Mouse (Mus musculus): Measurements from ENCODE around the gene Olfr1242. TPM values are rescaled to one million over a fixed set of nuclear protein-coding genes. Genes with fewer than 3 reads are reported as not detected.

Gene Olfr1242
- polyA plus RNA-seq (2015; fragmentation: Nextera tagmentation; extraction: Ambion mirVana), result not detected in 2 replicates

GRCm38 (mm10) chr2:89498235-89498634 lies at the start of gene Olfr1242:
Gene Olfr1242, minus strand, starts transcription at chr2:89498335.
- ATAC-seq (ENCODE audit: low read depth), result no peak
- Histone ChIP-seq H3K9me3 (replicated peaks; ENCODE audit: control insufficient read depth, low read length) (no peaks in the 10 kb centered on the region), H3K27me3 (ENCODE audit: control insufficient read depth, insufficient read depth, low read depth, low read length) (no peaks in the 10 kb centered on the region), H3K9ac (ENCODE audit: low read depth, low read length) (no peak within 1 kb of the TSS), H3K4me1 (ENCODE audit: control insufficient read depth, low read depth, low read length) (no peaks in the 10 kb centered on the region), H3K36me3 (ENCODE audit: control insufficient read depth, insufficient read depth) (no peaks in the 10 kb centered on the region), H3K4me2 (ENCODE audit: low read depth, low read length) (no peak within 1 kb of the TSS), H3K4me3 (ENCODE audit: low read depth, low read length) (no peak within 1 kb of the TSS), H3K27ac (ENCODE audit: low read length) (no peak within 1 kb of the TSS)
- 73% methylated on average over 1 of the region's 1 CpGs for WGBS (ENCODE audit: insufficient replicate concordance)

- no peak overlapping the region for H3K9ac ChIP-seq (ENCODE audit: low read depth, low read length)
- no peaks in the 10 kb centered on the region for H3K27me3 ChIP-seq (ENCODE audit: control insufficient read depth, insufficient read depth, low read depth, low read length)
- H3K4me2 ChIP-seq (ENCODE audit: low read depth, low read length), result no peak overlapping the region
- H3K36me3 ChIP-seq (ENCODE audit: control insufficient read depth, insufficient read depth), result no peaks in the 10 kb centered on the region
- no peaks in the 10 kb centered on the region for H3K9me3 ChIP-seq (replicated peaks; ENCODE audit: control insufficient read depth, low read length)
- H3K4me1 ChIP-seq (ENCODE audit: control insufficient read depth, low read depth, low read length), result no peaks in the 10 kb centered on the region
- 39% methylated on average over 2 of the region's 2 CpGs for WGBS (ENCODE audit: insufficient replicate concordance)
- no peak overlapping the region for H3K27ac ChIP-seq (ENCODE audit: low read length)
- no peak overlapping the region for H3K4me3 ChIP-seq (ENCODE audit: low read depth, low read length)
- no peak for ATAC-seq (ENCODE audit: low read depth)
These were observed 46.4 kb upstream of the Olfr1242 start for GRCm38 (mm10) chr2:89544516-89544915.

- H3K9ac ChIP-seq (ENCODE audit: low read depth, low read length), result no peak overlapping the region
- WGBS (ENCODE audit: insufficient replicate concordance), result 38% methylated on average over 1 of the region's 1 CpGs
- H3K27ac ChIP-seq (ENCODE audit: low read length), result no peak overlapping the region
- no peaks in the 10 kb centered on the region for H3K4me1 ChIP-seq (ENCODE audit: control insufficient read depth, low read depth, low read length)
- no peak for ATAC-seq (ENCODE audit: low read depth)
- H3K4me2 ChIP-seq (ENCODE audit: low read depth, low read length), result no peak overlapping the region
- H3K9me3 ChIP-seq (replicated peaks; ENCODE audit: control insufficient read depth, low read length), result no peaks in the 10 kb centered on the region
- H3K36me3 ChIP-seq (ENCODE audit: control insufficient read depth, insufficient read depth), result no peaks in the 10 kb centered on the region
- no peaks in the 10 kb centered on the region for H3K27me3 ChIP-seq (ENCODE audit: control insufficient read depth, insufficient read depth, low read depth, low read length)
- H3K4me3 ChIP-seq (ENCODE audit: low read depth, low read length), result no peak overlapping the region
These were observed 41.8 kb upstream of the Olfr1242 start for GRCm38 (mm10) chr2:89539923-89540322.

- H3K4me3 ChIP-seq (ENCODE audit: low read depth, low read length), result no peak within 1 kb of the TSS
- no peak within 1 kb of the TSS for H3K4me2 ChIP-seq (ENCODE audit: low read depth, low read length)
- H3K36me3 ChIP-seq (ENCODE audit: control insufficient read depth, insufficient read depth), result no peaks in the 10 kb centered on the region
- ATAC-seq (ENCODE audit: low read depth), result no peak
- no peaks in the 10 kb centered on the region for H3K27me3 ChIP-seq (ENCODE audit: control insufficient read depth, insufficient read depth, low read depth, low read length)
- 63% methylated on average over 1 of the region's 1 CpGs for WGBS (ENCODE audit: insufficient replicate concordance)
- no peaks in the 10 kb centered on the region for H3K4me1 ChIP-seq (ENCODE audit: control insufficient read depth, low read depth, low read length)
- H3K9me3 ChIP-seq (replicated peaks; ENCODE audit: control insufficient read depth, low read length), result no peaks in the 10 kb centered on the region
- no peak within 1 kb of the TSS for H3K27ac ChIP-seq (ENCODE audit: low read length)
- no peak within 1 kb of the TSS for H3K9ac ChIP-seq (ENCODE audit: low read depth, low read length)
These were observed 33.3 kb upstream of the Olfr1242 start, which contains the start of gene Olfr1243 for GRCm38 (mm10) chr2:89531387-89531786. Gene Olfr1243, minus strand, starts transcription at chr2:89531487.

DNA sequence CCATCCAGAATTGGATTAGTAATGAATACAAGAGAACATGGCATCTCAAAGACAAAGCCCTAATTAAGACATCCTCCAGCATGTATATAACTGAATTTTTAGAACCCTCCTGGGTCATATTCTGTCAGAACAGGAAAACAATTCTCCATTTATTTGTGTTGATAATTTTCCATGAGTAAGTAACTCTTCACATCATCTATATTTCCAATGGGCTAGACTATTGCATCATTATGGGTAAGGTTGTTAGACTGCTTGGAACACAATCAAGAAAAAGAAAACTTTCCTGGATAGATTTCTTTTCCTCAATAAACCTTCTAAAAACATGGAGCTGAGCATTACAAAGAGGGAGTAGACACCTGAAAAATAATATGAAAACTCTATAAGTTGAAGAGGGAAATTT lies 11.1 kb downstream of the Olfr1242 start, which contains the start of gene Olfr1241:
Gene Olfr1241, minus strand, starts transcription at position 101 of the 400 bp plus-strand sequence.
- Histone ChIP-seq H3K9me3 (replicated peaks; ENCODE audit: control insufficient read depth, low read length) (no peaks in the 10 kb centered on the region), H3K27ac (ENCODE audit: low read length) (no peak within 1 kb of the TSS), H3K9ac (ENCODE audit: low read depth, low read length) (no peak within 1 kb of the TSS), H3K4me2 (ENCODE audit: low read depth, low read length) (no peak within 1 kb of the TSS), H3K27me3 (ENCODE audit: control insufficient read depth, insufficient read depth, low read depth, low read length) (no peaks in the 10 kb centered on the region), H3K4me3 (ENCODE audit: low read depth, low read length) (no peak within 1 kb of the TSS), H3K4me1 (ENCODE audit: control insufficient read depth, low read depth, low read length) (no peaks in the 10 kb centered on the region), H3K36me3 (ENCODE audit: control insufficient read depth, insufficient read depth) (no peaks in the 10 kb centered on the region)
- no peak for ATAC-seq (ENCODE audit: low read depth)

DNA sequence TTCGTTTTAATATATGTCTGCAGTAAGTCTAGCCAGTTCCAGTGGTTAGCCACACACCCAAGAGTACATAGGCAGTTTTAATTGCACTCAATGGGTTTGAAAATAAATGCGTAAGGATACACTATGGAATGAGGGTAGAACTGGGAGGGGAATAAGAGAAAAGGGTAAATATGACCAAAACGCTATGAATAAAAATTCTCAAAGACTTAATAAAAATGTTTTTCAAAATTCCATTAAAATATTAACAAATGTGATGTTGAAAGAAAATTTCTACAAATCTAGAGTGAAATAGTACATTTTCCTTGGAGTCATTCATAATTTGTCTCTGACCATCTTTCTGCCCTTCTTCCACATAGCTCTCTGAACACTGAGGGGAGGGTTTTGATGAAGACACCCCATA lies 55.2 kb downstream of the Olfr1242 start, which contains the start of gene Olfr1240:
Gene Olfr1240, minus strand, starts transcription at position 101 of the 400 bp plus-strand sequence.
- ATAC-seq (ENCODE audit: low read depth), result no peak
- Histone ChIP-seq H3K36me3 (ENCODE audit: control insufficient read depth, insufficient read depth) (no peaks in the 10 kb centered on the region), H3K4me1 (ENCODE audit: control insufficient read depth, low read depth, low read length) (no peaks in the 10 kb centered on the region), H3K4me3 (ENCODE audit: low read depth, low read length) (no peak within 1 kb of the TSS), H3K27ac (ENCODE audit: low read length) (no peak within 1 kb of the TSS), H3K9ac (ENCODE audit: low read depth, low read length) (no peak within 1 kb of the TSS), H3K27me3 (ENCODE audit: control insufficient read depth, insufficient read depth, low read depth, low read length) (no peaks in the 10 kb centered on the region), H3K9me3 (replicated peaks; ENCODE audit: control insufficient read depth, low read length) (no peaks in the 10 kb centered on the region), H3K4me2 (ENCODE audit: low read depth, low read length) (no peak within 1 kb of the TSS)
- 62% methylated on average over 3 of the region's 3 CpGs for WGBS (ENCODE audit: insufficient replicate concordance)

Other genes with a start within 250 kb of the Olfr1242 start
- gene Olfr1228, start 244.3 kb downstream of the Olfr1242 start, polyA plus RNA-seq (2015; fragmentation: Nextera tagmentation; extraction: Ambion mirVana), result not detected in 2 replicates
- gene Olfr1229, start 210.3 kb downstream of the Olfr1242 start, polyA plus RNA-seq (2015; fragmentation: Nextera tagmentation; extraction: Ambion mirVana), result not detected in 2 replicates
- not detected in 2 replicates for gene Olfr1230, start 201.1 kb downstream of the Olfr1242 start, polyA plus RNA-seq (2015; fragmentation: Nextera tagmentation; extraction: Ambion mirVana)
- not detected in 2 replicates for gene Olfr1231, start 191.3 kb downstream of the Olfr1242 start, polyA plus RNA-seq (2015; fragmentation: Nextera tagmentation; extraction: Ambion mirVana)
- gene Olfr1232, start 168.7 kb downstream of the Olfr1242 start, polyA plus RNA-seq (2015; fragmentation: Nextera tagmentation; extraction: Ambion mirVana), result not detected in 2 replicates
- gene Olfr1233, start 155.9 kb downstream of the Olfr1242 start, polyA plus RNA-seq (2015; fragmentation: Nextera tagmentation; extraction: Ambion mirVana), result not detected in 2 replicates
- gene Olfr1234, start 133.5 kb downstream of the Olfr1242 start, polyA plus RNA-seq (2015; fragmentation: Nextera tagmentation; extraction: Ambion mirVana), result not detected in 2 replicates
- gene Olfr1238, start 88.7 kb downstream of the Olfr1242 start, polyA plus RNA-seq (2015; fragmentation: Nextera tagmentation; extraction: Ambion mirVana), result not detected in 2 replicates
- not detected in 2 replicates for gene Olfr1239, start 77.9 kb downstream of the Olfr1242 start, polyA plus RNA-seq (2015; fragmentation: Nextera tagmentation; extraction: Ambion mirVana)
- gene Olfr1240, start 55.3 kb downstream of the Olfr1242 start, polyA plus RNA-seq (2015; fragmentation: Nextera tagmentation; extraction: Ambion mirVana), result not detected in 2 replicates
- gene Olfr1241, start 11.2 kb downstream of the Olfr1242 start, polyA plus RNA-seq (2015; fragmentation: Nextera tagmentation; extraction: Ambion mirVana), result not detected in 2 replicates
- gene Olfr1243, start 33.2 kb upstream of the Olfr1242 start, polyA plus RNA-seq (2015; fragmentation: Nextera tagmentation; extraction: Ambion mirVana), result not detected in 2 replicates
- gene Olfr1245, start 80.1 kb upstream of the Olfr1242 start, polyA plus RNA-seq (2015; fragmentation: Nextera tagmentation; extraction: Ambion mirVana), result not detected in 2 replicates
- gene Olfr1246, start 94.8 kb upstream of the Olfr1242 start, polyA plus RNA-seq (2015; fragmentation: Nextera tagmentation; extraction: Ambion mirVana), result not detected in 2 replicates
- gene Olfr1247, start 115.8 kb upstream of the Olfr1242 start, polyA plus RNA-seq (2015; fragmentation: Nextera tagmentation; extraction: Ambion mirVana), result not detected in 2 replicates
- not detected in 2 replicates for gene Olfr1248, start 119.9 kb upstream of the Olfr1242 start, polyA plus RNA-seq (2015; fragmentation: Nextera tagmentation; extraction: Ambion mirVana)
- not detected in 2 replicates for gene Olfr1249, start 136.6 kb upstream of the Olfr1242 start, polyA plus RNA-seq (2015; fragmentation: Nextera tagmentation; extraction: Ambion mirVana)
- not detected in 2 replicates for gene Olfr1250, start 163.1 kb upstream of the Olfr1242 start, polyA plus RNA-seq (2015; fragmentation: Nextera tagmentation; extraction: Ambion mirVana)
- gene Olfr1251, start 173.6 kb upstream of the Olfr1242 start, polyA plus RNA-seq (2015; fragmentation: Nextera tagmentation; extraction: Ambion mirVana), result not detected in 2 replicates
- gene Olfr1252, start 226.7 kb upstream of the Olfr1242 start, polyA plus RNA-seq (2015; fragmentation: Nextera tagmentation; extraction: Ambion mirVana), result not detected in 2 replicates

All from liver, embryonic 16.5 days (tissue).